Mouse (Mus musculus): Measurements from ENCODE around the gene Polrmt.

- TF ChIP-seq POLR2A (IDR thresholded peaks at IDR 0.05; ENCODE audit: low read depth, low read length) (peak; percentile 74), CTCF (conservative IDR thresholded peaks at IDR 0.05; ENCODE audit: insufficient read depth, insufficient read length, low read depth, low read length) (no peak)
Measured at GRCm38 (mm10) chr10:79794491-79794931, 48.1 kb upstream of the Polrmt start.

Data from kidney, adult 2 months (tissue).